Mouse (Mus musculus) heart, postnatal 0 days (tissue): Measurements from ENCODE around the gene Wnt4. TPM values are rescaled to one million over a fixed set of nuclear protein-coding genes. Genes with fewer than 3 reads are reported as not detected.

Source experiments
- ATAC-seq: fragments of 200-750 bp; cut with Nextera tagmentation; 2 replicates; pipeline ENCODE4 v1.8.0; 2017; ENCODE audit warnings: low read depth, moderate number of reproducible peaks, moderate library complexity; ENCODE audit not compliant: insufficient read depth
- DNase-seq: peaks from one replicate; pipeline ENCODE4 v3.0.0-alpha.2; 2016; ENCODE audit warnings: low spot score
- H3K27ac ChIP-seq: fragments of 300-500 bp; sonication (generic); 2 replicates; pipeline ENCODE4 v1.5.1; 2014; ENCODE audit warnings: low read depth, mild to moderate bottlenecking
- H3K27me3 ChIP-seq: fragments of 300-500 bp; sonication (generic); 2 replicates; pipeline ENCODE4 v1.6.1; 2014; ENCODE audit warnings: low read length, mixed read lengths; ENCODE audit not compliant: control insufficient read depth, insufficient read depth
- H3K36me3 ChIP-seq: fragments of 300-500 bp; sonication (generic); replicated peaks from 2 replicates; pipeline ENCODE4 v1.6.1; 2014; ENCODE audit warnings: low read length, mixed read lengths; ENCODE audit not compliant: control insufficient read depth, insufficient read depth
- H3K4me1 ChIP-seq: fragments of 300-500 bp; sonication (generic); 2 replicates; pipeline ENCODE4 v1.6.1; 2014; ENCODE audit warnings: antibody characterized with exemption; ENCODE audit not compliant: control insufficient read depth, insufficient read depth
- H3K4me2 ChIP-seq: fragments of 300-500 bp; sonication (generic); 2 replicates; pipeline ENCODE4 v1.6.1; 2014; ENCODE audit warnings: low read depth, mild to moderate bottlenecking, low read length, moderate library complexity
- H3K4me3 ChIP-seq: fragments of 300-500 bp; sonication (generic); 2 replicates; pipeline ENCODE4 v1.5.1; 2014; ENCODE audit warnings: low read depth, low read length
- H3K9ac ChIP-seq: fragments of 300-500 bp; sonication (generic); replicated peaks from 2 replicates; pipeline ENCODE4 v1.6.1; 2014; ENCODE audit warnings: low read depth, low read length, mixed read lengths
- H3K9me3 ChIP-seq: fragments of 300-500 bp; sonication (generic); replicated peaks from 2 replicates; pipeline ENCODE4 v1.6.1; 2016; ENCODE audit warnings: low read length; ENCODE audit not compliant: control insufficient read depth
- CTCF ChIP-seq: IDR thresholded peaks from 2 replicates; pipeline ENCODE4 v1.5.1; 2016; ENCODE audit warnings: antibody characterized with exemption, control low read depth, low read depth
- EP300 ChIP-seq: IDR thresholded peaks from 2 replicates; pipeline ENCODE4 v1.6.1; 2016; ENCODE audit warnings: antibody characterized with exemption, low read depth
- WGBS: fragments of 180-500 bp; shearing (Covaris S2); extraction: QIAGEN DNeasy Blood & Tissue Kit; methylation state at CpG from one replicate; pipeline ENCODE4 v1.1.7; 2014; 5-methylcytosine and 5-hydroxymethylcytosine counted together
- polyA plus RNA-seq: library from polyadenylated mRNA; unstranded; fragments of >200 nt; fragmentation: Nextera tagmentation; extraction: Ambion mirVana; gene quantifications from 2 replicates; pipeline ENCODE4 v1.2.1, GENCODE M21; 2015
- total RNA-seq: library from RNA; depleted of rRNA; stranded (reverse); fragments of >200 nt; gene quantifications from 2 replicates; pipeline ENCODE4 v1.2.3, GENCODE M21; 2014; ENCODE audit warnings: low replicate concordance

Wnt4 gene
- total and polyA plus RNA-seq, 2 experiments from 2014 or later = 0.36 to 2.9 TPM

- no peaks in the 10 kb centered on the region for H3K9me3 ChIP-seq
- no peak overlapping the region for H3K27ac ChIP-seq
- no peak for DNase-seq
- WGBS = 12% methylated on average over 4 of the region's 4 CpGs
- peaks cover 66% of the 10 kb centered on the region for H3K27me3 ChIP-seq
- H3K4me3 ChIP-seq = no peak overlapping the region
- H3K36me3 ChIP-seq = no peaks in the 10 kb centered on the region
- no peak overlapping the region for H3K9ac ChIP-seq
- no peak for ATAC-seq
- H3K4me1 ChIP-seq = no peaks in the 10 kb centered on the region
- TF ChIP-seq EP300 = no peak
- TF ChIP-seq CTCF = no peak
- H3K4me2 ChIP-seq = no peak overlapping the region
These were observed 6.1 kb downstream of the Wnt4 start for GRCm38 (mm10) chr4:137283407-137283732.

- H3K4me2 ChIP-seq = no peak overlapping the region
- no peaks in the 10 kb centered on the region for H3K36me3 ChIP-seq
- no peak for ATAC-seq
- no peak for TF ChIP-seq EP300
- TF ChIP-seq CTCF = no peak
- no peaks in the 10 kb centered on the region for H3K9me3 ChIP-seq
- no peak overlapping the region for H3K4me3 ChIP-seq
- DNase-seq = no peak
- H3K9ac ChIP-seq = no peak overlapping the region
- WGBS = 80% methylated on average over 15 of the region's 15 CpGs
- no peaks in the 10 kb centered on the region for H3K4me1 ChIP-seq
- H3K27me3 ChIP-seq = peaks cover 39% of the 10 kb centered on the region
- H3K27ac ChIP-seq = no peak overlapping the region
These were observed 8.8 kb downstream of the Wnt4 start for GRCm38 (mm10) chr4:137285876-137286661.

GRCm38 (mm10) chr4:137286662-137286953 is 9.3 kb downstream of the Wnt4 start:
- no peak for TF ChIP-seq CTCF
- TF ChIP-seq EP300 = no peak
- no peak for ATAC-seq
- H3K9me3 ChIP-seq = no peaks in the 10 kb centered on the region
- no peak overlapping the region for H3K9ac ChIP-seq
- peaks cover 34% of the 10 kb centered on the region for H3K27me3 ChIP-seq
- DNase-seq = no peak
- H3K27ac ChIP-seq = no peak overlapping the region
- H3K4me1 ChIP-seq = no peaks in the 10 kb centered on the region
- H3K4me2 ChIP-seq = no peak overlapping the region
- H3K4me3 ChIP-seq = no peak overlapping the region
- H3K36me3 ChIP-seq = no peaks in the 10 kb centered on the region
- WGBS = 68% methylated on average over 8 of the region's 8 CpGs

- Histone ChIP-seq H3K9ac (no peak overlapping the region), H3K4me3 (no peak overlapping the region), H3K4me2 (no peak overlapping the region), H3K4me1 (no peaks in the 10 kb centered on the region), H3K27ac (no peak overlapping the region), H3K27me3 (peaks cover 28% of the 10 kb centered on the region), H3K9me3 (no peaks in the 10 kb centered on the region), H3K36me3 (no peaks in the 10 kb centered on the region)
- DNase-seq (no peak), ATAC-seq (no peak)
- 70% methylated on average over 13 of the region's 13 CpGs for WGBS
- no peak for TF ChIP-seq EP300
- TF ChIP-seq CTCF = no peak
These were observed 9.9 kb downstream of the Wnt4 start for GRCm38 (mm10) chr4:137287206-137287605.

GRCm38 (mm10) chr4:137287818-137288217 is 10.5 kb downstream of the Wnt4 start:
- H3K27ac ChIP-seq = no peak overlapping the region
- no peaks in the 10 kb centered on the region for H3K36me3 ChIP-seq
- H3K9ac ChIP-seq = no peak overlapping the region
- H3K4me1 ChIP-seq = no peaks in the 10 kb centered on the region
- TF ChIP-seq EP300 (no peak), CTCF (peak; percentile 82)
- peaks cover 22% of the 10 kb centered on the region for H3K27me3 ChIP-seq
- no peak overlapping the region for H3K4me3 ChIP-seq
- DNase-seq (peak; percentile 52), ATAC-seq (no peak)
- WGBS = 3% methylated on average over 4 of the region's 4 CpGs
- no peaks in the 10 kb centered on the region for H3K9me3 ChIP-seq
- no peak overlapping the region for H3K4me2 ChIP-seq

GRCm38 (mm10) chr4:137289701-137290100 is 12.4 kb downstream of the Wnt4 start:
- H3K27me3 ChIP-seq = peaks cover 3% of the 10 kb centered on the region
- DNase-seq (no peak), ATAC-seq (no peak)
- H3K27ac ChIP-seq = no peak overlapping the region
- no peaks in the 10 kb centered on the region for H3K36me3 ChIP-seq
- H3K4me2 ChIP-seq = no peak overlapping the region
- WGBS = 80% methylated on average over 6 of the region's 6 CpGs
- no peak overlapping the region for H3K9ac ChIP-seq
- TF ChIP-seq EP300 = no peak
- no peak for TF ChIP-seq CTCF
- H3K4me3 ChIP-seq = no peak overlapping the region
- no peaks in the 10 kb centered on the region for H3K9me3 ChIP-seq
- H3K4me1 ChIP-seq = no peaks in the 10 kb centered on the region
